Mouse (Mus musculus): ENCODE measurements at regions not wholly inside any gene's neighbourhood (a gene's known extent, or its start where the extent isn't known, plus 50 kb on each side); places are given as distances from the start of the nearest gene placed in this dataset.

- TF ChIP-seq CTCF (conservative IDR thresholded peaks at IDR 0.05; ENCODE audit: low read length) (no peak), NANOG (IDR thresholded peaks at IDR 0.05; ENCODE audit: borderline replicate concordance, low read length) (no peak), POU5F1 (IDR thresholded peaks at IDR 0.05; ENCODE audit: borderline replicate concordance, low read length) (no peak)
Observed at GRCm38 (mm10) chr8:115436356-115436721, 271.3 kb downstream of the Maf start.
